Mouse (Mus musculus): ENCODE measurements at regions not wholly inside any gene's neighbourhood (a gene's known extent, or its start where the extent isn't known, plus 50 kb on each side); places are given as distances from the start of the nearest gene placed in this dataset.

DNA sequence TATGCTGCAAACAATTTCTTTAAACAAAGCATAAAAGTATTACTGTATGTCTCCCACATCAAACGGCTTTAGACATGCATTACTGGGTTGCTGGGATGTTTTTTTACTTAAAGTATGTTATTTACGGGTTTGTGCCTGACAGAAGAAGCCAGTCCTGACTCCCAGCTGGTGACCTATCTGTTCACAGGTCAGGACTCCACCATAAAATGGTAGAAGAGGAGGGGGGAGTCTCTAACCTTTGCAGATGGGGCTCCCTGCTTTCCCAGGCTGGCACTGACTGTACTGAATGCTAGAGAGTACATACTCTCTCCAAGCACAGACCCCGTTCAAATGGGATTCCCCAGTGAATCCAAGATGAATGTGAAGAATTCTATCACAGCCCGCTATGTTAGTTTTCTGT lies 124.4 kb upstream of the Cadm1 start:
- no peaks in the 10 kb centered on the region for H3K79me2 ChIP-seq (ENCODE audit: control insufficient read depth, insufficient read depth)
- H3K79me3 ChIP-seq (ENCODE audit: low read depth) = no peaks in the 10 kb centered on the region
- peaks cover 3% of the 10 kb centered on the region for H3K27me3 ChIP-seq (ENCODE audit: control insufficient read depth, insufficient read depth, insufficient read length)
- H3K4me3 ChIP-seq (ENCODE audit: insufficient read depth, poor library complexity, severe bottlenecking) = no peak overlapping the region
- no peaks in the 10 kb centered on the region for H3K36me3 ChIP-seq (ENCODE audit: control insufficient read depth, insufficient read depth)
- no peak for TF ChIP-seq MYOG (IDR thresholded peaks at IDR 0.05; ENCODE audit: control insufficient read depth, extremely low read depth, insufficient read length)
- no peak for TF ChIP-seq USF1 (IDR thresholded peaks at IDR 0.05; ENCODE audit: low read depth)
- TF ChIP-seq CEBPB (IDR thresholded peaks at IDR 0.05; ENCODE audit: low read depth) = no peak
- no peak for TF ChIP-seq MAX (IDR thresholded peaks at IDR 0.05)
- no peak for TF ChIP-seq MYOD1 (IDR thresholded peaks at IDR 0.05; ENCODE audit: control insufficient read depth, insufficient read length, low read depth)
- no peak for TF ChIP-seq FOSL1 (IDR thresholded peaks at IDR 0.05; ENCODE audit: insufficient read depth, low read length, poor library complexity, severe bottlenecking)
- no peak for TF ChIP-seq CTCF (IDR thresholded peaks at IDR 0.05; ENCODE audit: control insufficient read depth, insufficient read depth, insufficient read length)
- H3ac ChIP-seq (ENCODE audit: control insufficient read depth, insufficient read length, low read depth) = no peak overlapping the region

- TF ChIP-seq CEBPB (IDR thresholded peaks at IDR 0.05; ENCODE audit: low read depth) (no peak), CTCF (IDR thresholded peaks at IDR 0.05; ENCODE audit: control insufficient read depth, insufficient read depth, insufficient read length) (no peak), MYOD1 (IDR thresholded peaks at IDR 0.05; ENCODE audit: control insufficient read depth, insufficient read length, low read depth) (peak; percentile 72), FOSL1 (IDR thresholded peaks at IDR 0.05; ENCODE audit: insufficient read depth, low read length, poor library complexity, severe bottlenecking) (no peak), MYOG (IDR thresholded peaks at IDR 0.05; ENCODE audit: control insufficient read depth, extremely low read depth, insufficient read length) (no peak), USF1 (IDR thresholded peaks at IDR 0.05; ENCODE audit: low read depth) (peak; percentile 24)
- no peaks in the 10 kb centered on the region for H3K79me2 ChIP-seq (ENCODE audit: control insufficient read depth, insufficient read depth)
- no peak overlapping the region for H3K4me3 ChIP-seq (ENCODE audit: insufficient read depth, poor library complexity, severe bottlenecking)
- no peaks in the 10 kb centered on the region for H3K36me3 ChIP-seq (ENCODE audit: control insufficient read depth, insufficient read depth)
- H3K27me3 ChIP-seq (ENCODE audit: control insufficient read depth, insufficient read depth, insufficient read length) = peaks cover 11% of the 10 kb centered on the region
- no peaks in the 10 kb centered on the region for H3K79me3 ChIP-seq (ENCODE audit: low read depth)
- no peak overlapping the region for H3ac ChIP-seq (ENCODE audit: control insufficient read depth, insufficient read length, low read depth)
Measured at GRCm38 (mm10) chr9:47407007-47407670, 122.8 kb upstream of the Cadm1 start.

DNA sequence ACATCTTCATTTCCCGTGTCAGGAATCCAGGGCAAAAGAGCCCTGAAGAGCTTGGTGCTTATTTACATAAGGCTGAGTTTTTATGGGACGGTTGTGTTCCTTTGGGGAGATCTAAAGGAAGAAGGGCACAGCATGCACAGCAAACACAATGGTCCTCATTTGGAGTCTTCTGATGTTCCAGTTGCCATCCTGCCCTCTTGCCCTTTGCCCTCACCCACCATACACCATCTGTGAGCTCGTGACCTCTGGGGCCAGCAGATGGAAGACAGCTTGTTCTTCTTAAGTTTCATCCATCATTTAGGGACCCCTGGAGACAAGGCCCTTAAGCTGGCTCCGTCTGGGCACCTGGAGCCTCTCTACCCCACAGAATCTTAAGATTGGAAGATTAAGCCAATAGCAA lies 121.9 kb upstream of the Cadm1 start:
- Histone ChIP-seq H3K36me3 (ENCODE audit: control insufficient read depth, insufficient read depth) (no peaks in the 10 kb centered on the region), H3K79me2 (ENCODE audit: control insufficient read depth, insufficient read depth) (no peaks in the 10 kb centered on the region), H3ac (ENCODE audit: control insufficient read depth, insufficient read length, low read depth) (no peak overlapping the region), H3K79me3 (ENCODE audit: low read depth) (no peaks in the 10 kb centered on the region), H3K27me3 (ENCODE audit: control insufficient read depth, insufficient read depth, insufficient read length) (peaks cover 11% of the 10 kb centered on the region), H3K4me3 (ENCODE audit: insufficient read depth, poor library complexity, severe bottlenecking) (no peak overlapping the region)
- TF ChIP-seq FOSL1 (IDR thresholded peaks at IDR 0.05; ENCODE audit: insufficient read depth, low read length, poor library complexity, severe bottlenecking) = no peak
- no peak for TF ChIP-seq MYOD1 (IDR thresholded peaks at IDR 0.05; ENCODE audit: control insufficient read depth, insufficient read length, low read depth)
- TF ChIP-seq CTCF (IDR thresholded peaks at IDR 0.05; ENCODE audit: control insufficient read depth, insufficient read depth, insufficient read length) = no peak
- TF ChIP-seq USF1 (IDR thresholded peaks at IDR 0.05; ENCODE audit: low read depth) = no peak
- TF ChIP-seq MAX (IDR thresholded peaks at IDR 0.05) = no peak
- no peak for TF ChIP-seq MYOG (IDR thresholded peaks at IDR 0.05; ENCODE audit: control insufficient read depth, extremely low read depth, insufficient read length)
- TF ChIP-seq CEBPB (IDR thresholded peaks at IDR 0.05; ENCODE audit: low read depth) = no peak

DNA sequence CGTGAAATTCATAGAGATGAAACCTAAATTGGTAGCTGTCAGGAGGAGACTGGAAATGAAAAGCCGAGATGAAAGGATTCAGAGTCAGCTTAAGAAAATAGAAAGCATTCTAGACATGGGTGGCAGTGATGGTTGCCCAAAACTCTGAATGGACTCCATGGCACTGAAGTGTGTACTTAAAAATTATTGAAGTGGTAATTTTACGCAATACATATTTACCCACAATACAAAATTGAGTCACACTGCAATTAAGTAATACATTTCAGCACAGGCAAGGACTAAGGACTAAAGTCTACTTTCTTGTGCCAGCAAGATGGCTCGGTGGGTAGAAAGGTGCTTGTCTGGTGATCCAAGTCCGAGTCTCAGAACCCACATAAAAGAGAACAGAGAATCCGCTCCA lies 120.4 kb upstream of the Cadm1 start:
- Histone ChIP-seq H3K79me2 (ENCODE audit: control insufficient read depth, insufficient read depth) (no peaks in the 10 kb centered on the region), H3K27me3 (ENCODE audit: control insufficient read depth, insufficient read depth, insufficient read length) (peaks cover 7% of the 10 kb centered on the region), H3ac (ENCODE audit: control insufficient read depth, insufficient read length, low read depth) (no peak overlapping the region), H3K4me3 (ENCODE audit: insufficient read depth, poor library complexity, severe bottlenecking) (no peak overlapping the region), H3K79me3 (ENCODE audit: low read depth) (no peaks in the 10 kb centered on the region), H3K36me3 (ENCODE audit: control insufficient read depth, insufficient read depth) (no peaks in the 10 kb centered on the region)
- no peak for TF ChIP-seq FOSL1 (IDR thresholded peaks at IDR 0.05; ENCODE audit: insufficient read depth, low read length, poor library complexity, severe bottlenecking)

GRCm38 (mm10) chr9:47412786-47413185 lies 117.2 kb upstream of the Cadm1 start:
- H3K79me3 ChIP-seq (ENCODE audit: low read depth) = no peaks in the 10 kb centered on the region
- H3K27me3 ChIP-seq (ENCODE audit: control insufficient read depth, insufficient read depth, insufficient read length) = peaks cover 24% of the 10 kb centered on the region
- H3K4me3 ChIP-seq (ENCODE audit: insufficient read depth, poor library complexity, severe bottlenecking) = no peak overlapping the region
- H3K79me2 ChIP-seq (ENCODE audit: control insufficient read depth, insufficient read depth) = no peaks in the 10 kb centered on the region
- no peaks in the 10 kb centered on the region for H3K36me3 ChIP-seq (ENCODE audit: control insufficient read depth, insufficient read depth)
- TF ChIP-seq MYOD1 (IDR thresholded peaks at IDR 0.05; ENCODE audit: control insufficient read depth, insufficient read length, low read depth) (peak; percentile 30), CTCF (IDR thresholded peaks at IDR 0.05; ENCODE audit: control insufficient read depth, insufficient read depth, insufficient read length) (no peak)
- H3ac ChIP-seq (ENCODE audit: control insufficient read depth, insufficient read length, low read depth) = no peak overlapping the region

GRCm38 (mm10) chr9:47414350-47414988 lies 115.5 kb upstream of the Cadm1 start:
- Histone ChIP-seq H3K79me3 (ENCODE audit: low read depth) (no peaks in the 10 kb centered on the region), H3K79me2 (ENCODE audit: control insufficient read depth, insufficient read depth) (no peaks in the 10 kb centered on the region), H3ac (ENCODE audit: control insufficient read depth, insufficient read length, low read depth) (no peak overlapping the region), H3K4me3 (ENCODE audit: insufficient read depth, poor library complexity, severe bottlenecking) (no peak overlapping the region), H3K36me3 (ENCODE audit: control insufficient read depth, insufficient read depth) (no peaks in the 10 kb centered on the region), H3K27me3 (ENCODE audit: control insufficient read depth, insufficient read depth, insufficient read length) (peaks cover 32% of the 10 kb centered on the region)
- TF ChIP-seq USF1 (IDR thresholded peaks at IDR 0.05; ENCODE audit: low read depth) = no peak
- no peak for TF ChIP-seq CEBPB (IDR thresholded peaks at IDR 0.05; ENCODE audit: low read depth)
- no peak for TF ChIP-seq MYOG (IDR thresholded peaks at IDR 0.05; ENCODE audit: control insufficient read depth, extremely low read depth, insufficient read length)
- TF ChIP-seq MYOD1 (IDR thresholded peaks at IDR 0.05; ENCODE audit: control insufficient read depth, insufficient read length, low read depth) = no peak
- TF ChIP-seq MAX (IDR thresholded peaks at IDR 0.05) = no peak
